Mouse (Mus musculus): ENCODE measurements around the gene Vdac1. TPM values are rescaled to one million over a fixed set of nuclear protein-coding genes. Genes with fewer than 3 reads are reported as not detected.
A peak's percentile ranks its signal among the peaks of the same experiment; 100 is the strongest.

Gene Vdac1
- polyA plus RNA-seq, 1 experiment: 421 TPM

- DNase-seq (ENCODE audit: extremely low spot score in 1 of 2, low spot score in 1 of 2): no peak
These were observed 44.6 kb downstream of the Vdac1 start for GRCm38 (mm10) chr11:52405196-52405688.

- no peak for DNase-seq (ENCODE audit: extremely low spot score in 1 of 2, low spot score in 1 of 2)
These were observed 48.7 kb downstream of the Vdac1 start for GRCm38 (mm10) chr11:52409316-52409715.

DNA sequence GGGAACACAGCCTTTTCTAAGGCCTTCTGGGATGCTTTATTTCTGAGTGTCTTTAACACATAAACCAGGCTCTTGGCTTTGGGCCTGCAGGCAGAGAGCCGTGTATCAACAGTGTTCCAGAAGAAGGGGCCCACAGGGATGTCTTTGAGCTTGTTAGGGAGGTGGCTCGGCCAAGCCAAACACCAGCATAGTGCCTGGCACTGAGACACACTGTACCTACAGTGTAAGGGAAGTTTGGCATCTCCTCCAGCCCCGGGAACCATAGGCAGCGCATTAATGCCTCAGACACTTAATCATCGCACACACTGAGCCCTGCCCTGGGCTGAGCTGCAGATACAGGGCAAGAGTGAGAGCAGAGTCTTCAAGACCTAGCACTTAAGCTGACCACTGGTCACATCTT, 57.7 kb downstream of the Vdac1 start:
- DNase-seq (ENCODE audit: extremely low spot score in 1 of 2, low spot score in 1 of 2): no peak

DNA sequence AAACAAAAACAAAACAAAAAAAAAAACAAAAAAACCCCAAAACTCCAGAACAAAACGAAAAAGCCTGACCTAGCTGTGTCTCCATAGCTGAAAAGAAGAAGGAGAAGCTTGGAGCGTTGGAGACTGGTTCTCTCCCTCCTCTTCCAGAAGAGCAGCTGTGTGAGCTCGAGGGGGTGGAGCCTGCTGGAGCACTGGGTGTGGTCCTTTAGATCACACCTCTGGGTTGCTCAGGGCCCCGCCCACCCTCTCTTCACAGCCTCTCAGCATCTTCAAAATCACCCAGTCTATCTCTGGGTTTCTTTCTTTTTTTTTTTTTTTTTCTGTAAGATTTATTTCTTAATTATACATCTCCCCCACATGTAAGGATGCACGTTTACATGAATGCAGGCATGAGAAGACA, 58.6 kb downstream of the Vdac1 start:
- no peak for DNase-seq (ENCODE audit: extremely low spot score in 1 of 2, low spot score in 1 of 2)

- no peak for DNase-seq (ENCODE audit: extremely low spot score in 1 of 2, low spot score in 1 of 2)
These were observed 59.2 kb downstream of the Vdac1 start for GRCm38 (mm10) chr11:52419861-52420260.

DNA sequence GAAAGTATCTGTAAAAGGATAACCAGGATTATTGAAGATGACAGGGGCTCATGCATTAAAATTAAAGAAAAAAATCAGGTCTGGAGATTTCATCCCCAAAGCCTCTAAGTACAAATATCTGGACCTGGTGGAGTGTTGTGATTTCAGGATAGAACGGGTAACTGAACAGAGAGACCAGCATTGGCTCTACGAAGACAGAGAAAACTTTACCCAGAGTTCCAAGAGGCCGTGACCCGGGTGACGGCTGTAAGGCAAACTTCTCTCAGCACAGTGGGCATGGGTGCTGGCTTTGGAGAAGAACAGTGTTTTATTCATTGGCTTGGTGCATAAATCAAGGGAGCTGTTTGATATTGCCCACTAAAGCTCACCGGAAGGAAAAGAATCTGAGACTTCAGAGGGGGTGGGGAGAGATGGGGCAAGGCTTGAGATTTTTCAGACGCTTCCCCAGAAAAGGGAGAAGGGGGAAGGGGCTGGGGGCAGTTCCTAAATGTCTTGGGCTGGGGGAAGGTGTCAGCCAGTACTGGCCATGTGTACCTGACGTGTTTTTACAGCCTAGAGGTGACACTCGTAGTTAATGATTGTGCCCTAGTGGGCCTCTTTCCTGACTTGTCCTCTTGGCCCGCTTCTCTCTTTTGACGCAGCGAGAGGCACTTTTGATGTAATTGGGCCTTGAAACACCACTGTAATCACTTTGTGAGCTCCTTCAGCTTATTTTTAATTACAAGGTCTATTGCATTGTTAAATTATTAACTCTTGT, 59.8 kb downstream of the Vdac1 start:
- no peak for DNase-seq (ENCODE audit: extremely low spot score in 1 of 2, low spot score in 1 of 2)

- DNase-seq (ENCODE audit: extremely low spot score in 1 of 2, low spot score in 1 of 2): peak in 1 of 2 experiments; percentile 90
These were observed 60.6 kb downstream of the Vdac1 start for GRCm38 (mm10) chr11:52421053-52421778.

DNA sequence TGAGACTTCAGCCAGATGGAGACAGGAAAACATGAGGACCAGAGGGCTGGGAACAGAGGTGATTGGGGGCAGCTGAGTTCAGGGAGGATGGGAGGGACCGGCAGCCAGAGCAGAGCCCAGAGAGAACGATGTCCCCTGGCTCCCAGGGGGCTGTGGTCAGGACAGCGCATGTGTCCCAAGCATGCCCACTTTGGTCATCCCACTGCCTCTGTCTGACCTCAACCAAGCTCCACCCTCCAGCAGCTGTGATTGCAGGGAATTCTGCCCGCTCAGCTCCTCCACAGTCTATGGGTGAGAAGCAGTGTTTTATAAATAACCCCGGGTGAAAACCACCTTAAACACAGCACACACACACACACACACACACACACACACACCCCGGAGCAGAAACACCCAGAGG, 68.8 kb downstream of the Vdac1 start:
- DNase-seq (ENCODE audit: extremely low spot score in 1 of 2, low spot score in 1 of 2): no peak

GRCm38 (mm10) chr11:52431594-52431993, 70.9 kb downstream of the Vdac1 start:
- peak in 1 of 2 experiments; percentile 23 for DNase-seq (ENCODE audit: extremely low spot score in 1 of 2, low spot score in 1 of 2)

GRCm38 (mm10) chr11:52432148-52432547, 71.5 kb downstream of the Vdac1 start:
- no peak for DNase-seq (ENCODE audit: extremely low spot score in 1 of 2, low spot score in 1 of 2)

- DNase-seq (ENCODE audit: extremely low spot score in 1 of 2, low spot score in 1 of 2): peak; percentile 43 to 72
These were observed 72.6 kb downstream of the Vdac1 start for GRCm38 (mm10) chr11:52433076-52433796.

DNA sequence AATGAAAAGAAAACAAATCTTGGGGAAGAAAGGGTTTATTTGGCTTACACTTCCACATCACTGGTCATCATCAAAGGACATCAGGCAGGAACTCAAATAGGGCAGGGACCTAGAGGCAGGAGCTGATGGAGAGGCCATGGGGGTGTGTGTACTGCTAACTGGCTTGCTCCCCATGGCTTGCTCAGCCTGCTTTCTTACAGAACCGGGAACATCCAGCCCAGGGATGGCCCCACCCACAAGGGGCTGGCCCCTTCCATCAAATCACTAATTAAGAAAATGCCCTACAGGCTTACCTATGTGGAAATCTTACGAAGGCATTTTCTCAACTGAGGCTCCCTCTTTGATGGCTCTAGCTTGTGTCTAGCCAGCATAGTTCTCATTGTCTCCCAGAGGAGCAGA, 73.1 kb downstream of the Vdac1 start:
- no peak for DNase-seq (ENCODE audit: extremely low spot score in 1 of 2, low spot score in 1 of 2)

GRCm38 (mm10) chr11:52435466-52435865, 74.8 kb downstream of the Vdac1 start:
- no peak for DNase-seq (ENCODE audit: extremely low spot score in 1 of 2, low spot score in 1 of 2)

DNA sequence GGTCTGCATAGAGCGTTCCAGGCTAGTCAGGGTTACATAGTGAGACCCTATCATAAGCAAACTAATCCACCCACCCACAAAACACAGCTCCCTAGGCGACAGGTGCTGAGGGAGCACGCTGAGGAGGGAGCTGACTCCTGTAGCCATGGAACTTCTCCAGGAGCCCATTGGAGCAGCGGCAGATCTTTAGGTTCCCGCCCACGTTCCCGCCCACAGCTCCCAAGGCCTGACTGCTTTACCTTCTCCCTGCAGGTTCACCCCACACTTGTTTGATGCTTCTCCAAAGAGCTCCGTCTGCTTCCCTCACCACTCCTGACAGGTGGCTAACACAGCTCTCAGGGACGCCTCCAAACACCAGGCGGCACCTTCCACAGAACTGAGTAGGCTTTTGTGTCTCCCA, 76.5 kb downstream of the Vdac1 start:
- DNase-seq (ENCODE audit: extremely low spot score in 1 of 2, low spot score in 1 of 2): peak; percentile 71 to 83

Other genes with a start within 250 kb of the Vdac1 start
- not detected in 2 replicates for gene Olfr1373, start 215.3 kb upstream of the Vdac1 start, polyA plus RNA-seq (2012; rRNA removed)
- not detected in 2 replicates for gene Olfr1371, start 146.9 kb upstream of the Vdac1 start, polyA plus RNA-seq (2012; rRNA removed)
- 335 and 372 TPM in 2 replicates for gene Skp1a, start 128.9 kb upstream of the Vdac1 start, polyA plus RNA-seq (2012; rRNA removed)
- 8.5 and 9.1 TPM in 2 replicates for gene Tcf7, start 77.8 kb upstream of the Vdac1 start, polyA plus RNA-seq (2012; rRNA removed)
- 82.2 and 82.4 TPM in 2 replicates for gene 9530068E07Rik, start 35.6 kb downstream of the Vdac1 start, polyA plus RNA-seq (2012; rRNA removed)